Mouse (Mus musculus): ENCODE results near the gene Golm1. TPM values are rescaled to one million over a fixed set of nuclear protein-coding genes. Genes with fewer than 3 reads are reported as not detected.
"Not testable (repeated sequence)": the region's sequence is repeated elsewhere in the genome, so short reads cannot be mapped to it uniquely, and the experiment has no call there.

The Golm1 gene
- polyA plus RNA-seq, 1 experiment from 2014 or later: 109 TPM

DNA sequence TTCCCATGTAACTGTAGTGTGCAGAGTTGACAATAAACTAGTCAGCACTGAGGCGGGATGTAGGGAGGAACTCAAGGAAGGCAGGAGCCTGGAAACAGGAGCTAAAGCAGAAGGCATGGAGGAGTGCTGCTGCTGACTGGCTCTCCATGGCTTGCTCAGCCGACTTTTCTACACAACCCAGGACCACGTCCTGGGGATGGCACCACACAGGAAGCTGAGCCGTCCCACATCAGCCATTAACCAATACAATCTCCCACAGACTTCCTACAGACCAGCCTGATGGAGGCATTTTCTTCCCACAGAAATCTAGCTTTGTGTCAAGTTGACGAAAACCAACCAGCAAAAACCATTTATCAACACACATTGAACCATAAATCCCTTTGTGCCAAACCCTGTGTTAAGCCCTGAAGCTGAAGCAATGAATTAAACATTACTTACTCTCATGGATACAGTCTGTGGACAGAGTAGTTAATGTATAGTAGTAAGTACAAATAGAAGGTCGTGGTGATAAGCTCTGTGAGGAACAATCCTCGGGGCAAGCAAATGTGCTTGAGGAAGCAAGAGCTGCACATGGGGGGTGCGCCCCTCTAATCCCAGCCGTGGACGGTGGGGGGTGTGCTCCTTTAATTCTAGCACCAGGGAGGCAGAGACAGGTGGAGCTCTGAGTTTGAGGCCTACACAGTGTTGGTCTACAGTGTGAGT is 70.2 kb downstream of the Golm1 start:
- H3K27ac ChIP-seq: no peak overlapping the region
- WGBS: 91% methylated on average over 10 of the region's 10 CpGs
- no peaks in the 10 kb centered on the region for H3K27me3 ChIP-seq
- H3K4me2 ChIP-seq: no peak overlapping the region
- no peak for ATAC-seq (ENCODE audit: low FRiP score)
- peaks cover 89% of the 10 kb centered on the region for H3K36me3 ChIP-seq (replicated peaks)
- no peak overlapping the region for H3K4me3 ChIP-seq (replicated peaks)
- no peaks in the 10 kb centered on the region for H3K4me1 ChIP-seq
- no peaks in the 10 kb centered on the region for H3K9me3 ChIP-seq
- no peak overlapping the region for H3K9ac ChIP-seq

- H3K9ac ChIP-seq: no peak overlapping the region
- no peak for ATAC-seq (ENCODE audit: low FRiP score)
- H3K4me2 ChIP-seq: no peak overlapping the region
- H3K9me3 ChIP-seq: no peaks in the 10 kb centered on the region
- no peaks in the 10 kb centered on the region for H3K4me1 ChIP-seq
- peaks cover 89% of the 10 kb centered on the region for H3K36me3 ChIP-seq (replicated peaks)
- no peak overlapping the region for H3K4me3 ChIP-seq (replicated peaks)
- WGBS: 71% methylated on average over 1 of the region's 1 CpGs
- H3K27me3 ChIP-seq: no peaks in the 10 kb centered on the region
- no peak overlapping the region for H3K27ac ChIP-seq
These were observed 71.1 kb downstream of the Golm1 start for GRCm38 (mm10) chr13:59604511-59604910.

- Histone ChIP-seq H3K36me3 (replicated peaks) (peaks cover 78% of the 10 kb centered on the region), H3K4me2 (no peak overlapping the region), H3K9me3 (no peaks in the 10 kb centered on the region), H3K9ac (no peak overlapping the region), H3K4me3 (replicated peaks) (no peak overlapping the region), H3K27me3 (no peaks in the 10 kb centered on the region), H3K4me1 (no peaks in the 10 kb centered on the region), H3K27ac (no peak overlapping the region)
- 97% methylated on average over 5 of the region's 5 CpGs for WGBS
- ATAC-seq (ENCODE audit: low FRiP score): no peak
These were observed 72.5 kb downstream of the Golm1 start for GRCm38 (mm10) chr13:59603096-59603495.

DNA sequence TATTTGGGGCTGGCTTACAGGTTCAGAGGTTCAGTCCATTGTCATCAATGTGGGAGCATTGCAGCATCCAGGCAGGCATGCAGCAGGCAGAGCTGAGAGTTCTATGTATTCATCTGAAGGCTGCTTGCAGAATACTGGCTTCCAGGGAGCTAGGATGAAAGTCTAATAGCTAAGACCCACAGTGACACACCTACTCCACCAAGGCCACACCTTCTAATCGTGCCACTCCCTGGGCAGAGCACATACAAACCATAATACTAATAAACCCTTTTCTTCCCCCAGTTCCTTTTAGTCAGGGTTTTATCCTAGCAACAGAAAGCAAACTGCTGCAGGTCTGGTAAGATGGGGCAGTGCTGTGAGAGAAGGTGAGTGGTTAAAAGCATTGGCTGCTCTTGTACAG is 83.0 kb downstream of the Golm1 start:
- no peaks in the 10 kb centered on the region for H3K27me3 ChIP-seq
- peaks cover 82% of the 10 kb centered on the region for H3K36me3 ChIP-seq (replicated peaks)
- H3K4me3 ChIP-seq (replicated peaks): no peak overlapping the region
- peaks cover 5% of the 10 kb centered on the region for H3K4me1 ChIP-seq
- no peak overlapping the region for H3K9ac ChIP-seq
- no peak for ATAC-seq (ENCODE audit: low FRiP score)
- H3K27ac ChIP-seq: no peak overlapping the region
- 79% methylated on average over 1 of the region's 1 CpGs for WGBS
- no peak overlapping the region for H3K4me2 ChIP-seq
- H3K9me3 ChIP-seq: no peaks in the 10 kb centered on the region

- Histone ChIP-seq H3K4me1 (peaks cover 10% of the 10 kb centered on the region), H3K36me3 (replicated peaks) (peaks cover 84% of the 10 kb centered on the region)
- not testable (repeated sequence) for H3K4me3 ChIP-seq (replicated peaks); H3K27ac ChIP-seq; H3K9ac ChIP-seq; H3K4me2 ChIP-seq; H3K27me3 ChIP-seq; ATAC-seq (ENCODE audit: low FRiP score); H3K9me3 ChIP-seq
- 97% methylated on average over 3 of the region's 3 CpGs for WGBS
These were observed 83.6 kb downstream of the Golm1 start for GRCm38 (mm10) chr13:59592058-59592457.

GRCm38 (mm10) chr13:59590691-59591090 is 84.9 kb downstream of the Golm1 start:
- Histone ChIP-seq H3K4me3 (replicated peaks) (no peak overlapping the region), H3K4me1 (peaks cover 22% of the 10 kb centered on the region), H3K9me3 (no peaks in the 10 kb centered on the region), H3K36me3 (replicated peaks) (peaks cover 76% of the 10 kb centered on the region), H3K9ac (no peak overlapping the region), H3K27ac (no peak overlapping the region), H3K4me2 (no peak overlapping the region), H3K27me3 (no peaks in the 10 kb centered on the region)
- ATAC-seq (ENCODE audit: low FRiP score): no peak
- 93% methylated on average over 4 of the region's 4 CpGs for WGBS

- 77% methylated on average over 4 of the region's 4 CpGs for WGBS
- Histone ChIP-seq H3K9ac (no peak overlapping the region), H3K9me3 (no peaks in the 10 kb centered on the region), H3K36me3 (replicated peaks) (peaks cover 72% of the 10 kb centered on the region), H3K27me3 (no peaks in the 10 kb centered on the region), H3K4me1 (peaks cover 22% of the 10 kb centered on the region), H3K4me3 (replicated peaks) (no peak overlapping the region), H3K4me2 (no peak overlapping the region), H3K27ac (no peak overlapping the region)
- no peak for ATAC-seq (ENCODE audit: low FRiP score)
These were observed 85.9 kb downstream of the Golm1 start for GRCm38 (mm10) chr13:59589672-59590071.

DNA sequence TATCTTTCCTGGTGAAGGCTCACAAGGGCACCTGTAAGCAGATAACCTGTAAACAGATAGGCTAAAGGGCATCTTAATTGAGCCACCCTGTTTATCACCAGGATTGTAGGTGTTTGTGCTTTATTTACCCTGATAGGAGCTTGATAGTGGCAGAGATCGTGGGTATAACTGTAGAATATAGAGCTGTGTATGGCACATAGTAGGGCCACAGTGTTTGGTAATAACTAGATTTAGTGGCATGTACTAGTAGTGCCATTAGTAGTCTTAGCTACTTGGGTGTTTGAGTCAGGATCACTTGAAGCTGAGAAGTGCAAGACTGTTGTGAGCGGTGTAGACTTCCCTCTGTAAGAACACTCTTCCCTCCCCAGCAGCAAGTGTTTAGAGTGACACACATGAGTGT is 88.4 kb downstream of the Golm1 start:
- no peak overlapping the region for H3K4me3 ChIP-seq (replicated peaks)
- H3K27me3 ChIP-seq: no peaks in the 10 kb centered on the region
- 90% methylated on average over 2 of the region's 2 CpGs for WGBS
- peak overlapping the region; percentile 85; the same call in 1 of the 2 replicates for H3K4me2 ChIP-seq
- no peaks in the 10 kb centered on the region for H3K9me3 ChIP-seq
- peaks cover 52% of the 10 kb centered on the region for H3K36me3 ChIP-seq (replicated peaks)
- H3K9ac ChIP-seq: peak overlapping the region; percentile 38
- no peak overlapping the region for H3K27ac ChIP-seq
- no peak for ATAC-seq (ENCODE audit: low FRiP score)
- H3K4me1 ChIP-seq: peaks cover 26% of the 10 kb centered on the region

DNA sequence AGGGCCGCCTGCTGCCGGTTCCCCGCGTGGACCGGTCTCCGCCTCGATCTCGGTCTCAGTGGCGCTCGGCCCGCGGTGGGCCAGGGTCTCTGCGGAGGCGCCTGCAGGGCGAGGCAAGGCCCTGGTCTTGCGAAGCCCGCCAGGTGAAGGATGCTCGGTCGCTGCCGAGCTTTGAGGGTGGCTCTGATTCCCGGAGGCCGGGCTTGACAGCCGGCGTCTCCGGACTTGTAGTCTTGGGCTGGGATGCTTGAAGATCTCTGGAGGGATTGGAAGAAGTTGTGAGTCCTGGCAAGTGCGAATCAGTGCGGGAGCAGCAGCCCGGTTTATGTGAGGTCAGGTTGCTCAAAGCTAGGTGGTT is 90.0 kb downstream of the Golm1 start:
- no peaks in the 10 kb centered on the region for H3K9me3 ChIP-seq
- H3K27ac ChIP-seq: peak overlapping the region; percentile 81
- H3K4me1 ChIP-seq: peaks cover 26% of the 10 kb centered on the region
- WGBS: 0% methylated on average over 28 of the region's 28 CpGs
- H3K9ac ChIP-seq: peak overlapping the region; percentile 90
- peaks cover 37% of the 10 kb centered on the region for H3K36me3 ChIP-seq (replicated peaks)
- H3K27me3 ChIP-seq: no peaks in the 10 kb centered on the region
- peak overlapping the region; percentile 85 for H3K4me2 ChIP-seq
- H3K4me3 ChIP-seq (replicated peaks): peak overlapping the region; percentile 88
- ATAC-seq (ENCODE audit: low FRiP score): no peak

DNA sequence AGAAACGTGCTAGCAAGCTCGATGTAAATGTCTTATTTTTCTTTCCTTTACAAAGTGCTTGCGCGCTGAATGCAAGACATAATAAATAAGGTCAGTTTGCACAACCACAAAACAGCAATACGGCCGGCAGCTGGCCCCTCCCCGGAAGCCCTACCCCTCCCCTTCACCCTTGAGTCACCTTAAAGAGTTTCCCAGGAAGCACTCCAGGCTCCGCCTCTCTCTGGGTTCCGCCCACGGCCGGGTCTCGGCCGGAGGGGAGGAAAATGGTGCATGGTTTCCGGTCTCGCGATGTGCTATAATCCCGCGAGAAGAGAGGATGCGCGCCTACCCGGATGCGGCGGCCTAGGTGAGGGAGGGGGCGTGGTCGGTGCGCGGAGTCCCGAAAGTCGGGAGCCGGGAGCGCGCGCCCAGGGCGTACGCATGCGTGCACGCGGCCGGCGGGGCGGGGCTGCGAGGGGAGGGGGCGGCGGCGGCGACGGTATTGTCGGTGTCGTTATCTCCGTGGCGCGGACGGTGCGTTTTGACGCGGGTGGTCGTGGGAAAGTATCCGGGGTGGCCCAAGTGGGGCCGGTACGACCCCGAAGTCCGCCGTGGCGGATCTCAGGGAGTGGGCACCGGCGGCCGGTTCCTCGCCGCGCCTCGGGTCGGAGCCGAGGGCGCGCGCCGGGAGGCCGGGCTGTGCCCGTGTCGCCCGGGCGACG is 90.5 kb downstream of the Golm1 start, which contains the start of the genes Agtpbp1 and Naa35:
Agtpbp1 (minus strand) TSS at position 281 of the 701 bp plus-strand sequence.
Naa35 (plus strand) TSS at position 313 of the 701 bp plus-strand sequence.
- WGBS: under 1% methylated on average over 83 of the region's 83 CpGs
- no peaks in the 10 kb centered on the region for H3K9me3 ChIP-seq
- H3K4me3 ChIP-seq (replicated peaks): peak within 1 kb of the TSS; percentile 88
- peak within 1 kb of the TSS; percentile 93 for H3K4me2 ChIP-seq
- H3K27me3 ChIP-seq: no peaks in the 10 kb centered on the region
- peaks cover 31% of the 10 kb centered on the region for H3K36me3 ChIP-seq (replicated peaks)
- peak within 1 kb of the TSS; percentile 90 for H3K9ac ChIP-seq
- peak within 1 kb of the TSS; percentile 81 for H3K27ac ChIP-seq
- peaks cover 26% of the 10 kb centered on the region for H3K4me1 ChIP-seq
- peak; percentile 98 for ATAC-seq (ENCODE audit: low FRiP score)
